Comparison of ENCODE assay signal across 7 mouse cellular contexts in the genomic region with DNA sequence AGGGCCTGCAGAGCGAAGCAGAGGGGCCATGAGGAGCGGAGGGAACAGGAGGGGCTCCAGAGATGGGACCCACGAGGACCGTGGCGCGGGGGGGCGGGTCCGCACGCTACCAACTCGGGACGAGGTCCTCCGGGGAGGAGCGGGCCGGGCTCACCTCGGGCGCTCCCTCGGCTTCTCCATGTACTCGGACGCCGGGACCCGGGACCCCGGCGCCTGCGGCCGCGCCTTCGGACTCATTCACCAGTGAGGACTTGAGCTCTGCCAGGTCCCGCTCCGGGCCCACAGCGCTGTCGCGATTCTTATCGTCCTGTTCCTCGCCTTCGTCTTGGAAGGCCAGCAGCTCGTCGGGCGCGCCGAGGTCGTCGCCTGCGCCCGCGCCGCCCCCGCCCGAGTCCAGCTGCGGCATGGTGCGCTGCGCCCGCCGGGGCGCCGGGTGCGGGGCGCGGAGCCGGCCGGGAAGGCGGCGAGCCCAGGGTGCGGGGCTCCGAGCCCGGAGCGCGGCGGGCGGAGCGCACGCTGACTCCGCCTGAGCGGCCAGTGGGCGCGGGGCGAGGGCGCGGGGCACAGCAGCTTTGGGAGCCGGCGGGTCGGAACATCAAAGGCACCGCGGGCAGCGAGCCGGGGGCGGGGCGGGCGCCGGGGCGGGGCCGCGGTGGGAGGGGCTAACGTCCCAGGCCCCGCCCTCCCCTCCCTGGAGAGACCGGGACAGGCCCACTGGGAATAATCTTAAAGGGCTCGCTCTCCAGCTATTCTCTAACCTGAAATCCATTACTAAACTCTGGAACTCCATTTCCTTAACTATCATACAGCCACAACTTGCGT. TPM values are rescaled to one million over a fixed set of nuclear protein-coding genes. Genes with fewer than 3 reads are reported as not detected.
DNase-seq lines count a peak whose midpoint lies in the region; ATAC-seq and TF ChIP-seq lines count a peak whose summit lies in the region.

A gene (minus strand): TSS at position 241 of the 822 bp plus-strand sequence.

- H3K4me1 ChIP-seq in forebrain, embryonic 15.5 days: peaks cover 30% of the 10 kb centered on the region
- peaks cover 20% of the 10 kb centered on the region for H3K4me1 ChIP-seq in hindbrain, embryonic 16.5 days (ENCODE audit: control insufficient read depth, insufficient read depth, low read depth, low read length)
- peaks cover 33% of the 10 kb centered on the region for H3K4me1 ChIP-seq in limb, embryonic 13.5 days
- H3K4me1 ChIP-seq in midbrain, embryonic 14.5 days (ENCODE audit: control insufficient read depth, insufficient read depth, low read length): peaks cover 25% of the 10 kb centered on the region
- peaks cover 28% of the 10 kb centered on the region for H3K4me1 ChIP-seq in testis, adult 2 months (ENCODE audit: control insufficient read depth, insufficient read depth, low read length)

- peak; percentile 60 for DNase-seq in ES-CJ7 (ENCODE audit: low read depth, low spot score)
- peak; percentile 78 to 79 for DNase-seq in adrenal gland, adult 18-20 months (ENCODE audit: low spot score in 2 of 2)
- DNase-seq in midbrain, embryonic 14.5 days: peak; percentile 79

- TF ChIP-seq CTCF in testis, adult 2 months (IDR thresholded peaks at IDR 0.05; ENCODE audit: control insufficient read depth, insufficient read depth, insufficient replicate concordance, low read depth, low read length): no peak

- H3K9me3 ChIP-seq in forebrain, embryonic 15.5 days: no peaks in the 10 kb centered on the region
- no peaks in the 10 kb centered on the region for H3K9me3 ChIP-seq in hindbrain, embryonic 16.5 days (ENCODE audit: control insufficient read depth, low read length)
- H3K9me3 ChIP-seq in limb, embryonic 13.5 days: no peaks in the 10 kb centered on the region
- no peaks in the 10 kb centered on the region for H3K9me3 ChIP-seq in midbrain, embryonic 14.5 days (ENCODE audit: control insufficient read depth, low read length)

- peak; percentile 79 for ATAC-seq in forebrain, embryonic 15.5 days (replicated peaks)
- peak; percentile 47; the same call in 1 of the 2 replicates for ATAC-seq in hindbrain, embryonic 16.5 days
- peak; percentile 38; the same call in 1 of the 2 replicates for ATAC-seq in limb, embryonic 13.5 days (ENCODE audit: low FRiP score, low read depth)
- ATAC-seq in midbrain, embryonic 14.5 days (ENCODE audit: low FRiP score, low TSS enrichment): peak; percentile 46; the same call in 1 of the 2 replicates

- peak within 1 kb of the TSS; percentile 55 for H3K9ac ChIP-seq in forebrain, embryonic 15.5 days (replicated peaks)
- H3K9ac ChIP-seq in hindbrain, embryonic 16.5 days (ENCODE audit: low read depth, low read length): peak within 1 kb of the TSS; percentile 66
- H3K9ac ChIP-seq in limb, embryonic 13.5 days: peak within 1 kb of the TSS; percentile 74
- peak within 1 kb of the TSS; percentile 46 for H3K9ac ChIP-seq in midbrain, embryonic 14.5 days (replicated peaks; ENCODE audit: low read length)

- no peak for TF ChIP-seq POLR2A in testis, adult 2 months (IDR thresholded peaks at IDR 0.05; ENCODE audit: control insufficient read depth, low read depth, low read length)

- H3K27ac ChIP-seq in forebrain, embryonic 15.5 days (replicated peaks): no peak within 1 kb of the TSS
- peak within 1 kb of the TSS; percentile 20; the same call in 1 of the 2 replicates for H3K27ac ChIP-seq in hindbrain, embryonic 16.5 days (ENCODE audit: low read depth, low read length)
- no peak within 1 kb of the TSS for H3K27ac ChIP-seq in limb, embryonic 13.5 days
- H3K27ac ChIP-seq in midbrain, embryonic 14.5 days (replicated peaks; ENCODE audit: low read depth, low read length): no peak within 1 kb of the TSS
- peak within 1 kb of the TSS; percentile 50 for H3K27ac ChIP-seq in testis, adult 2 months (ENCODE audit: control insufficient read depth, insufficient read depth, low read depth, low read length)

- peaks cover 13% of the 10 kb centered on the region; the same call in 1 of the 2 replicates for H3K27me3 ChIP-seq in forebrain, embryonic 15.5 days
- peaks cover 16% of the 10 kb centered on the region for H3K27me3 ChIP-seq in hindbrain, embryonic 16.5 days (replicated peaks; ENCODE audit: control insufficient read depth, insufficient read depth, low read length)
- H3K27me3 ChIP-seq in limb, embryonic 13.5 days: peaks cover 48% of the 10 kb centered on the region
- H3K27me3 ChIP-seq in midbrain, embryonic 14.5 days (ENCODE audit: control insufficient read depth, insufficient read depth, low read length): peaks cover 50% of the 10 kb centered on the region
- H3K27me3 ChIP-seq in testis, adult 2 months (ENCODE audit: control insufficient read depth, insufficient read depth, low read length): no peaks in the 10 kb centered on the region

- 2% methylated on average over 87 of the region's 97 CpGs for WGBS in forebrain, embryonic 15.5 days
- 1% methylated on average over 63 of the region's 97 CpGs for WGBS in hindbrain, embryonic 16.5 days
- WGBS in limb, embryonic 13.5 days: under 1% methylated on average over 83 of the region's 97 CpGs
- under 1% methylated on average over 85 of the region's 97 CpGs for WGBS in midbrain, embryonic 14.5 days

- H3K4me3 ChIP-seq in forebrain, embryonic 15.5 days: peak within 1 kb of the TSS; percentile 76
- peak within 1 kb of the TSS; percentile 70 for H3K4me3 ChIP-seq in hindbrain, embryonic 16.5 days (ENCODE audit: low read length)
- peak within 1 kb of the TSS; percentile 68 for H3K4me3 ChIP-seq in limb, embryonic 13.5 days
- H3K4me3 ChIP-seq in midbrain, embryonic 14.5 days (replicated peaks; ENCODE audit: low read depth, low read length): peak within 1 kb of the TSS; percentile 48
- H3K4me3 ChIP-seq in testis, adult 2 months (ENCODE audit: control insufficient read depth, low read depth, low read length): peak within 1 kb of the TSS; percentile 93

- H3K36me3 ChIP-seq in forebrain, embryonic 15.5 days: no peaks in the 10 kb centered on the region
- H3K36me3 ChIP-seq in hindbrain, embryonic 16.5 days (ENCODE audit: control insufficient read depth, insufficient read depth, low read length): no peaks in the 10 kb centered on the region
- H3K36me3 ChIP-seq in limb, embryonic 13.5 days: no peaks in the 10 kb centered on the region
- no peaks in the 10 kb centered on the region for H3K36me3 ChIP-seq in midbrain, embryonic 14.5 days (ENCODE audit: control insufficient read depth, insufficient read depth, low read length)
- no peaks in the 10 kb centered on the region for H3K36me3 ChIP-seq in testis, adult 2 months (ENCODE audit: control insufficient read depth, insufficient read depth, low read length)

- peak within 1 kb of the TSS; percentile 88 for H3K4me2 ChIP-seq in forebrain, embryonic 15.5 days (replicated peaks)
- peak within 1 kb of the TSS; percentile 93 for H3K4me2 ChIP-seq in hindbrain, embryonic 16.5 days (ENCODE audit: low read length)
- H3K4me2 ChIP-seq in limb, embryonic 13.5 days (replicated peaks): peak within 1 kb of the TSS; percentile 96
- peak within 1 kb of the TSS; percentile 96 for H3K4me2 ChIP-seq in midbrain, embryonic 14.5 days (ENCODE audit: low read length)

RNA-seq across cellular contexts. Expression of the gene that starts here (rescaled TPM):
- 10 to 100 TPM; 35.1 to 46.9 TPM for total RNA-seq in adrenal gland, adult 18-20 months (2021)
- polyA plus RNA-seq in forebrain, embryonic 15.5 days (2015; fragmentation: Nextera tagmentation; extraction: Ambion mirVana): 3.4 and 4.2 TPM in 2 replicates
- polyA plus RNA-seq in hindbrain, embryonic 16.5 days (2015; fragmentation: Nextera tagmentation; extraction: Ambion mirVana): 1.2 and 3.1 TPM in 2 replicates
- 8.0 and 8.5 TPM in 2 replicates for polyA plus RNA-seq in limb, embryonic 13.5 days (2015; fragmentation: Nextera tagmentation; extraction: Ambion mirVana)
- polyA plus RNA-seq in midbrain, embryonic 14.5 days (2014; fragmentation: Nextera tagmentation; extraction: Ambion mirVana): 2.8 and 5.8 TPM in 2 replicates
- 8.3 and 9.0 TPM in 2 replicates for polyA plus RNA-seq in testis, adult 2 months (2012; rRNA removed)

Comparison
In these comparisons a context has a peak if more than half of its experiments do, and no peak if none do; other contexts are left out.
1. H3K27ac ChIP-seq: peak in hindbrain, embryonic 16.5 days (single experiment) and testis, adult 2 months (single experiment); none in forebrain, embryonic 15.5 days (single experiment), limb, embryonic 13.5 days (single experiment) and midbrain, embryonic 14.5 days (single experiment).
2. Peak in every context shown above with its lines, with median percentiles within 50 percentile points of each other: DNase-seq, ATAC-seq, H3K4me2 ChIP-seq, H3K4me3 ChIP-seq and H3K9ac ChIP-seq.